Mouse (Mus musculus) megakaryocyte, embryonic 14.5 days (primary cell): ENCODE measurements around the gene Sox6. TPM values are rescaled to one million over a fixed set of nuclear protein-coding genes. Genes with fewer than 3 reads are reported as not detected.

Experiments
- H3K27me3 ChIP-seq: replicated peaks from 2 replicates; pipeline ENCODE3; 2012; ENCODE audit warnings: inconsistent platforms
- H3K36me3 ChIP-seq: replicated peaks from 2 replicates; pipeline ENCODE3; 2012; ENCODE audit warnings: low read length, inconsistent platforms, mixed read lengths
- H3K4me1 ChIP-seq: 2 replicates; pipeline ENCODE4 v1.6.1; 2012; ENCODE audit warnings: inconsistent platforms
- H3K4me3 ChIP-seq: replicated peaks from 2 replicates; pipeline ENCODE3; 2012; ENCODE audit warnings: moderate library complexity, mild to moderate bottlenecking, inconsistent platforms
- H3K9me3 ChIP-seq: 2 replicates; pipeline ENCODE4 v1.6.1; 2012; ENCODE audit warnings: inconsistent platforms
- FLI1 ChIP-seq: IDR thresholded peaks from 2 replicates; pipeline ENCODE4 v1.6.1; 2012; ENCODE audit warnings: low read length, inconsistent platforms, mixed read lengths
- GATA1 ChIP-seq: IDR thresholded peaks from 3 replicates; pipeline ENCODE4 v1.6.1; 2012; ENCODE audit warnings: mixed read lengths, low read length, inconsistent platforms, borderline replicate concordance
- polyA plus RNA-seq: library from polyadenylated mRNA; stranded (reverse); fragments of >175 nt; gene quantifications from 2 replicates; pipeline ENCODE4 v1.2.3, GENCODE M21; 2012; ENCODE audit warnings: low replicate concordance; ENCODE audit not compliant: insufficient read depth

Sox6 gene
- polyA plus RNA-seq, 1 experiment, result 0.17 TPM

GRCm38 (mm10) chr7:115463367-115463766, 575.2 kb downstream of the Sox6 start:
- Histone ChIP-seq H3K4me3 (no peak overlapping the region), H3K4me1 (peaks cover 7% of the 10 kb centered on the region), H3K27me3 (peaks cover 10% of the 10 kb centered on the region), H3K36me3 (no peaks in the 10 kb centered on the region), H3K9me3 (peaks cover 19% of the 10 kb centered on the region)
- TF ChIP-seq GATA1, result no peak
- TF ChIP-seq FLI1, result no peak

- no peak for TF ChIP-seq FLI1
- no peak for TF ChIP-seq GATA1
- Histone ChIP-seq H3K9me3 (peaks cover 22% of the 10 kb centered on the region), H3K36me3 (no peaks in the 10 kb centered on the region), H3K4me1 (peaks cover 7% of the 10 kb centered on the region), H3K27me3 (peaks cover 8% of the 10 kb centered on the region), H3K4me3 (no peak overlapping the region)
These were observed 576.3 kb downstream of the Sox6 start for GRCm38 (mm10) chr7:115462276-115462675.

GRCm38 (mm10) chr7:115454988-115455387, 583.6 kb downstream of the Sox6 start:
- peaks cover 6% of the 10 kb centered on the region for H3K9me3 ChIP-seq
- no peaks in the 10 kb centered on the region for H3K4me1 ChIP-seq
- H3K27me3 ChIP-seq, result peaks cover 8% of the 10 kb centered on the region
- H3K36me3 ChIP-seq, result no peaks in the 10 kb centered on the region
- TF ChIP-seq GATA1 (no peak), FLI1 (no peak)
- no peak overlapping the region for H3K4me3 ChIP-seq

GRCm38 (mm10) chr7:115453713-115454073, 584.9 kb downstream of the Sox6 start:
- TF ChIP-seq GATA1 (no peak), FLI1 (no peak)

GRCm38 (mm10) chr7:115453042-115453712, 585.4 kb downstream of the Sox6 start:
- Histone ChIP-seq H3K4me1 (no peaks in the 10 kb centered on the region), H3K9me3 (peaks cover 3% of the 10 kb centered on the region; the same call in 1 of the 2 replicates), H3K4me3 (no peak overlapping the region), H3K27me3 (peaks cover 11% of the 10 kb centered on the region), H3K36me3 (no peaks in the 10 kb centered on the region)
- TF ChIP-seq FLI1, result no peak
- no peak for TF ChIP-seq GATA1

More at GRCm38 (mm10) chr7:115453713-115454073, 584.9 kb downstream of the Sox6 start:
- Histone ChIP-seq H3K4me1 (no peaks in the 10 kb centered on the region), H3K4me3 (no peak overlapping the region), H3K9me3 (peaks cover 3% of the 10 kb centered on the region; the same call in 1 of the 2 replicates), H3K36me3 (no peaks in the 10 kb centered on the region), H3K27me3 (peaks cover 10% of the 10 kb centered on the region)

GRCm38 (mm10) chr7:115450431-115451195, 588.0 kb downstream of the Sox6 start:
- Histone ChIP-seq H3K36me3 (no peaks in the 10 kb centered on the region), H3K27me3 (peaks cover 13% of the 10 kb centered on the region), H3K4me3 (no peak overlapping the region), H3K4me1 (no peaks in the 10 kb centered on the region), H3K9me3 (no peaks in the 10 kb centered on the region)
- no peak for TF ChIP-seq GATA1
- no peak for TF ChIP-seq FLI1

- Histone ChIP-seq H3K36me3 (no peaks in the 10 kb centered on the region), H3K27me3 (peaks cover 11% of the 10 kb centered on the region)
- no peak for TF ChIP-seq GATA1
- no peak for TF ChIP-seq FLI1
These were observed 590.1 kb downstream of the Sox6 start for GRCm38 (mm10) chr7:115448403-115449025.

GRCm38 (mm10) chr7:115447091-115447490, 591.5 kb downstream of the Sox6 start:
- TF ChIP-seq FLI1 (no peak), GATA1 (no peak)
- Histone ChIP-seq H3K4me3 (no peak overlapping the region), H3K9me3 (no peaks in the 10 kb centered on the region), H3K36me3 (no peaks in the 10 kb centered on the region), H3K27me3 (peaks cover 9% of the 10 kb centered on the region), H3K4me1 (no peaks in the 10 kb centered on the region)

More at GRCm38 (mm10) chr7:115448403-115449025, 590.1 kb downstream of the Sox6 start:
- H3K4me1 ChIP-seq, result no peaks in the 10 kb centered on the region
- no peaks in the 10 kb centered on the region for H3K9me3 ChIP-seq
- no peak overlapping the region for H3K4me3 ChIP-seq

GRCm38 (mm10) chr7:115446481-115447016, 592.0 kb downstream of the Sox6 start:
- Histone ChIP-seq H3K9me3 (no peaks in the 10 kb centered on the region), H3K27me3 (peaks cover 8% of the 10 kb centered on the region), H3K36me3 (no peaks in the 10 kb centered on the region), H3K4me1 (no peaks in the 10 kb centered on the region), H3K4me3 (no peak overlapping the region)
- TF ChIP-seq GATA1, result no peak
- TF ChIP-seq FLI1, result no peak
